Mouse (Mus musculus): ENCODE data around the gene Mta2. TPM values are rescaled to one million over a fixed set of nuclear protein-coding genes. Genes with fewer than 3 reads are reported as not detected.

Gene Mta2
- polyA plus RNA-seq, 1 experiment from 2014 or later = 175 TPM

GRCm38 (mm10) chr19:8903412-8903811, 38.3 kb upstream of the Mta2 start:
- H3K36me3 ChIP-seq (ENCODE audit: control insufficient read depth, insufficient read depth) = peaks cover 45% of the 10 kb centered on the region
- H3K4me1 ChIP-seq (replicated peaks; ENCODE audit: control insufficient read depth, insufficient read depth, low read length) = peaks cover 12% of the 10 kb centered on the region
- no peaks in the 10 kb centered on the region for H3K27me3 ChIP-seq (replicated peaks; ENCODE audit: control insufficient read depth, insufficient read depth, low read length)
- no peak overlapping the region for H3K4me2 ChIP-seq (ENCODE audit: low read length)
- ATAC-seq = no peak
- WGBS = 95% methylated on average over 5 of the region's 5 CpGs
- no peaks in the 10 kb centered on the region for H3K9me3 ChIP-seq (ENCODE audit: control insufficient read depth, low read length)
- H3K9ac ChIP-seq (replicated peaks; ENCODE audit: low read depth, low read length) = no peak overlapping the region
- H3K4me3 ChIP-seq (replicated peaks; ENCODE audit: low read length) = no peak overlapping the region
- no peak overlapping the region for H3K27ac ChIP-seq (ENCODE audit: low read length)

GRCm38 (mm10) chr19:8908531-8908930, 33.1 kb upstream of the Mta2 start:
- H3K36me3 ChIP-seq (ENCODE audit: control insufficient read depth, insufficient read depth) = peaks cover 78% of the 10 kb centered on the region
- no peak overlapping the region for H3K4me3 ChIP-seq (replicated peaks; ENCODE audit: low read length)
- ATAC-seq = no peak
- WGBS = 86% methylated on average over 6 of the region's 6 CpGs
- no peaks in the 10 kb centered on the region for H3K27me3 ChIP-seq (replicated peaks; ENCODE audit: control insufficient read depth, insufficient read depth, low read length)
- no peaks in the 10 kb centered on the region for H3K9me3 ChIP-seq (ENCODE audit: control insufficient read depth, low read length)
- H3K4me1 ChIP-seq (replicated peaks; ENCODE audit: control insufficient read depth, insufficient read depth, low read length) = no peaks in the 10 kb centered on the region
- no peak overlapping the region for H3K27ac ChIP-seq (ENCODE audit: low read length)
- H3K9ac ChIP-seq (replicated peaks; ENCODE audit: low read depth, low read length) = no peak overlapping the region
- no peak overlapping the region for H3K4me2 ChIP-seq (ENCODE audit: low read length)

DNA sequence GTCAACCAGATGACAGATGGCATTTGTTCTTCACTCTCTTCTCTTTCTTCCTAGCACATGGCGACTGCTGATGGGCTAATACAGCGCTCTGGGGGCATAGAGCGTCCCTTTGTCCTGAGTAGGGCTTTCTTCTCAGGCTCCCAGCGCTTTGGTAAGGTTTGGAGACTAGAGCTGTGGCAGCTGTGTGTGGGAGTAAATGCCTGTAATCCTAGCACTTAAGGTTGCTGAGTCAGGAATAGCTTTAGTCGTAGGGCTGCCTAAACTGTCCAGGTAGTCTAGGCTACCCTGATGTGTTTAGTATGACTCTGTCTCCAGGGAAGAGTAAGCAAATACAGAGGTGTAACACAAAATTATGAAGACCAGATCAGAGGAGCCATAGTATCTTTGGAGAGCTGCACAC, 29.9 kb upstream of the Mta2 start:
- no peak overlapping the region for H3K4me2 ChIP-seq (ENCODE audit: low read length)
- H3K4me3 ChIP-seq (replicated peaks; ENCODE audit: low read length) = no peak overlapping the region
- no peaks in the 10 kb centered on the region for H3K27me3 ChIP-seq (replicated peaks; ENCODE audit: control insufficient read depth, insufficient read depth, low read length)
- WGBS = 96% methylated on average over 5 of the region's 5 CpGs
- H3K36me3 ChIP-seq (ENCODE audit: control insufficient read depth, insufficient read depth) = peaks cover 84% of the 10 kb centered on the region
- H3K9me3 ChIP-seq (ENCODE audit: control insufficient read depth, low read length) = no peaks in the 10 kb centered on the region
- no peak overlapping the region for H3K9ac ChIP-seq (replicated peaks; ENCODE audit: low read depth, low read length)
- H3K27ac ChIP-seq (ENCODE audit: low read length) = no peak overlapping the region
- ATAC-seq = no peak
- no peaks in the 10 kb centered on the region for H3K4me1 ChIP-seq (replicated peaks; ENCODE audit: control insufficient read depth, insufficient read depth, low read length)

DNA sequence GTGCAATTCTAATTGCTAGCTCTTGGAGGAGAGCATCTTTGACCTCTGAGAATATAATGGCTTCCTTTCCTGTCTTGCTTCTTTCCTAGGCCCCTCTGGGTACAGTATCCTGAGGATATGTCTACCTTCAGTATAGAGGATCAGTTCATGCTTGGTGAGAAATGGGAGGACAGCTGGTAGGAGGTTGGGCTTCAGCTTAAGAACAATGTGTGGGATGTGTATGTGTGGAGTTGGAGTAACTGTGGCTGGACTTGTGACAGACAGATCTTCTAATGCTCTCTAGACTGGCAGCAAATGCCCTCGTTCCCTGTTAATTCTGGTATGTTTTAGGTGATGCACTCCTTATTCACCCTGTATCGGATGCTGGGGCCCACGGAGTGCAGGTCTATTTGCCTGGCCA, 27.5 kb upstream of the Mta2 start:
- Histone ChIP-seq H3K27ac (ENCODE audit: low read length) (no peak overlapping the region), H3K9me3 (ENCODE audit: control insufficient read depth, low read length) (no peaks in the 10 kb centered on the region), H3K36me3 (ENCODE audit: control insufficient read depth, insufficient read depth) (peaks cover 65% of the 10 kb centered on the region), H3K4me1 (replicated peaks; ENCODE audit: control insufficient read depth, insufficient read depth, low read length) (no peaks in the 10 kb centered on the region), H3K4me3 (replicated peaks; ENCODE audit: low read length) (no peak overlapping the region), H3K27me3 (replicated peaks; ENCODE audit: control insufficient read depth, insufficient read depth, low read length) (no peaks in the 10 kb centered on the region), H3K9ac (replicated peaks; ENCODE audit: low read depth, low read length) (no peak overlapping the region), H3K4me2 (ENCODE audit: low read length) (no peak overlapping the region)
- ATAC-seq = no peak
- WGBS = 98% methylated on average over 3 of the region's 3 CpGs

DNA sequence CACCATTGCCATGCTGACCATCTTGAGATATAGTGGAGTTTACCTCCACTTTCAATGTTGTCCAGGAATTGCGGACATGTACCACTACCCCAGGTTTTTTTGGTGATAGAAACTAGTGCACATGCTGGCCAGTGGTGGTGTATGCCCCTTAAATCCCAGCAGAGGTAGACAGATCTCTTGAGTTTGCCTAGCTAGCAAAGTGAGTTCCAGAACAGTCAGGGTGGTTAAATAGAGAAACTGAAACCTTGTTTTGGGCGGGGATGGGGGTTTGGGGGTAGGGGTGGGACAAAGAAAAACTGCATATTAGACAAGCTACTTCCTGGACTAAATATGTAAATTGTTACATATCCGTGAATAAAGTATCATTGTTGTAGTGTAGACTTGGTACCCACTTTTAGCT, 22.7 kb upstream of the Mta2 start:
- H3K27ac ChIP-seq (ENCODE audit: low read length) = no peak overlapping the region
- ATAC-seq = no peak

DNA sequence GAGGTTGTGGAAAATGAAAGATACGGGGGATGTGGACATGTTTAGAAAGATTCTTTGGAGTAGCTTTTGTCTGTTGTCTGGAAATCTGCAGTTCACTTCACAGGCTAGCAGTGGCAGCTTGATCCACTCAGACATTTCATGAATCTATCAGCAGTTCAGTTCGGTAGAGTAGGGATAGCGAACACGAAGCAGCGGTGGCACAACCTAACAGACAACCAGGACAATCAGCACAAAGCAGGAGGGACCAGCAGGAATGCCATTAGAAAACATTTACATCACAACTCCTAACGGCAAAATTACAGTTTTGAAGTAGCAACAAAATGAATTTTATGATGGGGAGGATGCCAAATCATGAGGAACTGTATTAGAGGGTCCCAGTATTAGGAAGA, 22.0 kb upstream of the Mta2 start:
- Histone ChIP-seq H3K9ac (replicated peaks; ENCODE audit: low read depth, low read length) (no peak overlapping the region; the same call in 1 of the 2 replicates), H3K9me3 (ENCODE audit: control insufficient read depth, low read length) (no peaks in the 10 kb centered on the region), H3K4me2 (ENCODE audit: low read length) (peak overlapping the region; percentile 92), H3K4me3 (replicated peaks; ENCODE audit: low read length) (peak overlapping the region; percentile 91), H3K4me1 (replicated peaks; ENCODE audit: control insufficient read depth, insufficient read depth, low read length) (peaks cover 17% of the 10 kb centered on the region), H3K36me3 (ENCODE audit: control insufficient read depth, insufficient read depth) (peaks cover 22% of the 10 kb centered on the region), H3K27me3 (replicated peaks; ENCODE audit: control insufficient read depth, insufficient read depth, low read length) (no peaks in the 10 kb centered on the region), H3K27ac (ENCODE audit: low read length) (peak overlapping the region; percentile 63)
- ATAC-seq = no peak
- WGBS = 70% methylated on average over 6 of the region's 6 CpGs

More for the DNA sequence above, 22.7 kb upstream of the Mta2 start:
- peaks cover 27% of the 10 kb centered on the region for H3K36me3 ChIP-seq (ENCODE audit: control insufficient read depth, insufficient read depth)
- H3K9me3 ChIP-seq (ENCODE audit: control insufficient read depth, low read length) = no peaks in the 10 kb centered on the region
- H3K4me2 ChIP-seq (ENCODE audit: low read length) = no peak overlapping the region
- H3K4me3 ChIP-seq (replicated peaks; ENCODE audit: low read length) = no peak overlapping the region
- H3K27me3 ChIP-seq (replicated peaks; ENCODE audit: control insufficient read depth, insufficient read depth, low read length) = no peaks in the 10 kb centered on the region
- 87% methylated on average over 3 of the region's 3 CpGs for WGBS
- H3K9ac ChIP-seq (replicated peaks; ENCODE audit: low read depth, low read length) = no peak overlapping the region
- H3K4me1 ChIP-seq (replicated peaks; ENCODE audit: control insufficient read depth, insufficient read depth, low read length) = peaks cover 17% of the 10 kb centered on the region

- Histone ChIP-seq H3K27ac (ENCODE audit: low read length) (peak within 1 kb of the TSS; percentile 63), H3K27me3 (replicated peaks; ENCODE audit: control insufficient read depth, insufficient read depth, low read length) (no peaks in the 10 kb centered on the region), H3K9me3 (ENCODE audit: control insufficient read depth, low read length) (no peaks in the 10 kb centered on the region), H3K9ac (replicated peaks; ENCODE audit: low read depth, low read length) (peak within 1 kb of the TSS; percentile 91), H3K4me2 (ENCODE audit: low read length) (peak within 1 kb of the TSS; percentile 92), H3K4me1 (replicated peaks; ENCODE audit: control insufficient read depth, insufficient read depth, low read length) (peaks cover 17% of the 10 kb centered on the region), H3K4me3 (replicated peaks; ENCODE audit: low read length) (peak within 1 kb of the TSS; percentile 91), H3K36me3 (ENCODE audit: control insufficient read depth, insufficient read depth) (peaks cover 18% of the 10 kb centered on the region)
- 2% methylated on average over 48 of the region's 50 CpGs for WGBS
- peak; percentile 97 for ATAC-seq
Measured at GRCm38 (mm10) chr19:8920073-8920736, 21.5 kb upstream of the Mta2 start, which contains the start of gene B3gat3. Gene B3gat3 (plus strand): TSS chr19:8920374.

DNA sequence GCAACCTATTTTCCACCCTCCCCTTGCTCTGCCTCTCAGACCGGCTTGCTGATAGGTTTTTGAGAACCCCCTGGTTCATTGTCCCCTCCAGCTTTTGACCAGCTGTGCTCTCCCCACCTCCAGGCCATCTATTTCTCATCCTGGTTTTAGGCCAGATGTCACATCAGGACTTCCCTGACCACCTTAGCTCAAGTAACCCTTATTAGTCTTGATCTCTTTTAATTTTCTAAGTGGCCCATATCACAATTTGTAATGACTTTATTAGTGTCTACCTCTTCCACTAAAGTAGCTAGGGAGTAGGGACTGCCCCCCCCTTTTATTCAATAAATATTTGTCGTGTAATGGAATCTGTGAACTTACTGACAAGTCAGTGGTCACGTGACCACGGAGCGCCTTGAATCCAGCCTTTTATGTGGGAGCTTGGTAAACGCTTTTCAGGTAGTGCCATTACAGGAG, 20.8 kb upstream of the Mta2 start:
- peaks cover 17% of the 10 kb centered on the region for H3K4me1 ChIP-seq (replicated peaks; ENCODE audit: control insufficient read depth, insufficient read depth, low read length)
- H3K4me3 ChIP-seq (replicated peaks; ENCODE audit: low read length) = peak overlapping the region; percentile 91
- no peak for ATAC-seq
- H3K4me2 ChIP-seq (ENCODE audit: low read length) = peak overlapping the region; percentile 92
- H3K27ac ChIP-seq (ENCODE audit: low read length) = peak overlapping the region; percentile 63
- no peaks in the 10 kb centered on the region for H3K27me3 ChIP-seq (replicated peaks; ENCODE audit: control insufficient read depth, insufficient read depth, low read length)
- H3K36me3 ChIP-seq (ENCODE audit: control insufficient read depth, insufficient read depth) = peaks cover 11% of the 10 kb centered on the region
- no peaks in the 10 kb centered on the region for H3K9me3 ChIP-seq (ENCODE audit: control insufficient read depth, low read length)
- under 1% methylated on average over 6 of the region's 6 CpGs for WGBS
- peak overlapping the region; percentile 91 for H3K9ac ChIP-seq (replicated peaks; ENCODE audit: low read depth, low read length)

GRCm38 (mm10) chr19:8921741-8922140, 19.9 kb upstream of the Mta2 start:
- Histone ChIP-seq H3K4me1 (replicated peaks; ENCODE audit: control insufficient read depth, insufficient read depth, low read length) (peaks cover 17% of the 10 kb centered on the region), H3K27me3 (replicated peaks; ENCODE audit: control insufficient read depth, insufficient read depth, low read length) (no peaks in the 10 kb centered on the region), H3K9ac (replicated peaks; ENCODE audit: low read depth, low read length) (no peak overlapping the region), H3K4me3 (replicated peaks; ENCODE audit: low read length) (no peak overlapping the region), H3K27ac (ENCODE audit: low read length) (no peak overlapping the region), H3K4me2 (ENCODE audit: low read length) (no peak overlapping the region), H3K9me3 (ENCODE audit: control insufficient read depth, low read length) (no peaks in the 10 kb centered on the region), H3K36me3 (ENCODE audit: control insufficient read depth, insufficient read depth) (peaks cover 3% of the 10 kb centered on the region)
- ATAC-seq = no peak
- 83% methylated on average over 9 of the region's 9 CpGs for WGBS
